Mouse (Mus musculus) cortical plate, adult 2 months (tissue): Measurements from ENCODE around the gene Dazap1.

ENCODE experiments used
- CTCF ChIP-seq: fragments of 200-500 bp; IDR thresholded peaks from 2 replicates; pipeline ENCODE4 v1.5.1; 2011; ENCODE audit warnings: mild to moderate bottlenecking, control low read depth, low read length; ENCODE audit not compliant: insufficient read depth; ENCODE audit errors: extremely low read depth
- POLR2A ChIP-seq: fragments of 200-500 bp; IDR thresholded peaks from 2 replicates; pipeline ENCODE4 v1.6.1; 2011; ENCODE audit warnings: mild to moderate bottlenecking, low read length, control low read depth; ENCODE audit not compliant: insufficient read depth; ENCODE audit errors: extremely low read depth

- TF ChIP-seq CTCF (no peak), POLR2A (no peak)
Observed at GRCm38 (mm10) chr10:80281304-80281703, 20.0 kb downstream of the Dazap1 start.
